Mouse (Mus musculus) neural tube, embryonic 13.5 days (tissue): ENCODE data around the gene Olfr569. TPM values are rescaled to one million over a fixed set of nuclear protein-coding genes. Genes with fewer than 3 reads are reported as not detected.

Experiments used
- polyA plus RNA-seq: library from polyadenylated mRNA; unstranded; fragments of >200 nt; fragmentation: Nextera tagmentation; extraction: Ambion mirVana; gene quantifications from 2 replicates; pipeline ENCODE4 v1.2.1, GENCODE M21; 2015

Olfr569 gene
- polyA plus RNA-seq, 1 experiment from 2014 or later, result not detected

Other genes with a start within 250 kb of the Olfr569 start
- gene Olfr555, start 232.1 kb downstream of the Olfr569 start, polyA plus RNA-seq, result not detected in 2 replicates
- gene Olfr556, start 226.0 kb downstream of the Olfr569 start, polyA plus RNA-seq, result not detected in 2 replicates
- 9.3 and 12.3 TPM in 2 replicates for gene Trim68, start 203.6 kb downstream of the Olfr569 start, polyA plus RNA-seq
- not detected in 2 replicates for gene Olfr557, start 195.0 kb downstream of the Olfr569 start, polyA plus RNA-seq
- gene Olfr558, start 188.7 kb downstream of the Olfr569 start, polyA plus RNA-seq, result 2.5 and 2.7 TPM in 2 replicates
- gene Olfr33, start 171.8 kb downstream of the Olfr569 start, polyA plus RNA-seq, result not detected in 2 replicates
- gene Olfr559, start 163.4 kb downstream of the Olfr569 start, polyA plus RNA-seq, result not detected in 2 replicates
- gene Olfr560, start 131.5 kb downstream of the Olfr569 start, polyA plus RNA-seq, result not detected in 2 replicates
- gene Olfr78, start 131.4 kb downstream of the Olfr569 start, polyA plus RNA-seq, result 0.27 and 0.44 TPM in 2 replicates
- 0.46 TPM in 1 of 2 replicates, not detected in the other for gene Olfr561, start 119.7 kb downstream of the Olfr569 start, polyA plus RNA-seq
- gene Olfr564, start 87.4 kb downstream of the Olfr569 start, polyA plus RNA-seq, result not detected in 2 replicates
- gene Olfr566, start 32.1 kb downstream of the Olfr569 start, polyA plus RNA-seq, result 0.31 and 0.50 TPM in 2 replicates
- gene Olfr568, start 13.8 kb downstream of the Olfr569 start, polyA plus RNA-seq, result not detected in 2 replicates
- gene Olfr570, start 3.7 kb upstream of the Olfr569 start, polyA plus RNA-seq, result not detected in 2 replicates
- 0.04 TPM in 1 of 2 replicates, not detected in the other for gene Olfr571, start 26.7 kb upstream of the Olfr569 start, polyA plus RNA-seq
- gene Olfr572, start 33.5 kb upstream of the Olfr569 start, polyA plus RNA-seq, result not detected in 2 replicates
- not detected in 2 replicates for gene Olfr573-ps1, start 51.7 kb upstream of the Olfr569 start, polyA plus RNA-seq
- not detected in 2 replicates for gene Olfr574, start 57.6 kb upstream of the Olfr569 start, polyA plus RNA-seq
- gene Olfr575, start 67.9 kb upstream of the Olfr569 start, polyA plus RNA-seq, result not detected in 2 replicates
- not detected in 2 replicates for gene Olfr576, start 71.8 kb upstream of the Olfr569 start, polyA plus RNA-seq
- not detected in 2 replicates for gene Olfr577, start 85.1 kb upstream of the Olfr569 start, polyA plus RNA-seq
- gene Olfr578, start 98.4 kb upstream of the Olfr569 start, polyA plus RNA-seq, result not detected in 2 replicates
- not detected in 2 replicates for gene Olfr582, start 147.1 kb upstream of the Olfr569 start, polyA plus RNA-seq
- not detected in 2 replicates for gene Olfr583, start 160.4 kb upstream of the Olfr569 start, polyA plus RNA-seq
- gene Olfr584, start 191.0 kb upstream of the Olfr569 start, polyA plus RNA-seq, result not detected in 2 replicates
- not detected in 2 replicates for gene Olfr585, start 206.8 kb upstream of the Olfr569 start, polyA plus RNA-seq
- not detected in 2 replicates for gene Olfr586, start 234.8 kb upstream of the Olfr569 start, polyA plus RNA-seq
- gene Olfr588-ps1, start 250.0 kb upstream of the Olfr569 start, polyA plus RNA-seq, result not detected in 2 replicates